Mouse (Mus musculus) urinary bladder, adult 18-20 months (tissue): ENCODE data around the gene Nrxn3.
A peak's percentile ranks its signal among the peaks of the same experiment; 100 is the strongest.

ENCODE experiments used
- DNase-seq, 2 experiments: peaks; one replicate each; pipeline ENCODE4 v3.0.0; 2022; ENCODE audit warnings: low spot score in 2 of 2, mixed read lengths in 2 of 2

Gene Nrxn3

GRCm38 (mm10) chr12:89325864-89326560 lies 603.3 kb downstream of the Nrxn3 start:
- no peak for DNase-seq

GRCm38 (mm10) chr12:89331474-89332263 lies 609.0 kb downstream of the Nrxn3 start:
- no peak for DNase-seq

- DNase-seq = no peak
Observed at GRCm38 (mm10) chr12:89333486-89333885, 610.8 kb downstream of the Nrxn3 start.

GRCm38 (mm10) chr12:89364850-89365249 lies 642.2 kb downstream of the Nrxn3 start:
- DNase-seq = no peak

- DNase-seq = no peak
Observed at GRCm38 (mm10) chr12:89369939-89370338, 647.3 kb downstream of the Nrxn3 start.

GRCm38 (mm10) chr12:89376600-89376999 lies 653.9 kb downstream of the Nrxn3 start:
- DNase-seq = no peak

- no peak for DNase-seq
Observed at GRCm38 (mm10) chr12:89377051-89377643, 654.5 kb downstream of the Nrxn3 start.

GRCm38 (mm10) chr12:89377687-89378086 lies 655.0 kb downstream of the Nrxn3 start:
- no peak for DNase-seq

GRCm38 (mm10) chr12:89383254-89383653 lies 660.6 kb downstream of the Nrxn3 start:
- no peak for DNase-seq

GRCm38 (mm10) chr12:89395121-89395792 lies 672.6 kb downstream of the Nrxn3 start:
- DNase-seq = no peak

- no peak for DNase-seq
Observed at GRCm38 (mm10) chr12:89436519-89436918, 713.8 kb downstream of the Nrxn3 start.

- no peak for DNase-seq
Observed at GRCm38 (mm10) chr12:89442323-89443038, 719.8 kb downstream of the Nrxn3 start.

GRCm38 (mm10) chr12:89450667-89451298 lies 728.1 kb downstream of the Nrxn3 start:
- peak in 1 of 2 experiments; percentile 3 for DNase-seq

GRCm38 (mm10) chr12:89470226-89470625 lies 747.5 kb downstream of the Nrxn3 start:
- no peak for DNase-seq

GRCm38 (mm10) chr12:89471289-89471688 lies 748.6 kb downstream of the Nrxn3 start:
- no peak for DNase-seq

GRCm38 (mm10) chr12:89471874-89472273 lies 749.2 kb downstream of the Nrxn3 start:
- DNase-seq = no peak

- peak in 1 of 2 experiments; percentile 4 for DNase-seq
Observed at GRCm38 (mm10) chr12:89479096-89479495, 756.4 kb downstream of the Nrxn3 start.

GRCm38 (mm10) chr12:89482223-89482622 lies 759.5 kb downstream of the Nrxn3 start:
- DNase-seq = no peak

- no peak for DNase-seq
Observed at GRCm38 (mm10) chr12:89504026-89504425, 781.4 kb downstream of the Nrxn3 start.

- peak in 1 of 2 experiments; percentile 6 for DNase-seq
Observed at GRCm38 (mm10) chr12:89505121-89505764, 782.6 kb downstream of the Nrxn3 start.
